Mouse (Mus musculus) ovary, postnatal 36 days (tissue): ENCODE data around the gene 5031439G07Rik.

Experiments used
- DNase-seq: peaks from one replicate; pipeline ENCODE4 v3.0.0; 2022; ENCODE audit warnings: low spot score, mixed read lengths

5031439G07Rik gene

DNA sequence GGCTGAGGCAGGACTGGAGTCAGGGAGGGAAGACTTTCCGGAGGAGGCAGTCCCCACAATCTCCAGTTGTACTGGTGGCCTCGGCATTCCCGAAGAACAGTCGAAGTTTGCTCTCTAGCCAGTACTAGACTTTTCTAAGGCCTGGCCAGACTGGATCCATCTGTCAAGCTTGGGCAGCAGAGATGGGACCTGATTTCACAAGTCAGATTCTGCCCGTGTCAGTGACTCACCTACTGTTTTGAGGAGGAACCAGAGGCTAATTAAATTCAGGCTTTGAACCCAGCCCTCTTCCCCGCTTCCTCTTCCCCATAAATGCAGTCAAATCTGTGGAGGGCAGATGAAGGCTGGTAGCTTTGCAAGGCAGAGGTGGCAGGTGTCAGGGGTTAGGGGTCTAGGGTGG is 6.7 kb upstream of the 5031439G07Rik start:
- DNase-seq, result no peak

DNA sequence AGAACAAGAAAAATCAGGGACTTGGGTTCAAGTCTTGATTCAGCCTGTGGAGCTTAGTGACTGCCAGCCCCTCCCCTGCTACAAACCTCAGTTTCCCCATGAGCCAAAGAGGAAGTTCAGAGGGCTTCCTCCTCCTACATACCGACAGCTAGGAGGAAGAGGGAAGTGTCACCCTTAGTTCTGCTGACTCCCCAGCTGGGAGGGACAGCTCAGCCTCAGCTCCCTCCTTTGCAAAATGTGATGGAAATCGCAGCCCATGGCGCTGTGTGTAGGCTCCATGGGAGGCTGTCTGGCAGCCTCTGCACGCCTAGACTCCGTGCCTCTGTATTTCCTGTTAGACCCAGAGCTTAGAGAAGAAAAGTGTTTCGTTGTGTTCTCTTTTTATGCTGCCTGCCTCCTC is 6.1 kb upstream of the 5031439G07Rik start:
- DNase-seq, result no peak

DNA sequence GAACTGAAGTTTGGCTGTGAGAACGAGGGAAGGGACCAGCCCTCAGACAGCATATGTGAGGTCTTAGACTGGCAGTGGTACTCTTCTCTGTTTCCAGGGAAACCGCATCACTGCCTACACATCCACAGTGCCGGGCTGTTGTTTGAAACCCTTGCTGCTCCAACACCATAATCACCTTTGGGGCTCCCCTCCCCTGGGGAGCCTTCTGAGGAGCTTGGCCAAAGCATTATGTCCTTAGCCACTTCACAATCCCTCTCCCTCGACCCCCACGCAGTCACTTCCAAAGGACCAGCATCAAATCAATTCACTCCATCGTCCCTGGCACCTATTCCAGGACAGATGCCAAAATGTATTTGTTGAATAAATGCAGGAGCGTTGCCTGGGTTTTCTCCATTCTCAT is 1.4 kb upstream of the 5031439G07Rik start:
- no peak for DNase-seq

DNA sequence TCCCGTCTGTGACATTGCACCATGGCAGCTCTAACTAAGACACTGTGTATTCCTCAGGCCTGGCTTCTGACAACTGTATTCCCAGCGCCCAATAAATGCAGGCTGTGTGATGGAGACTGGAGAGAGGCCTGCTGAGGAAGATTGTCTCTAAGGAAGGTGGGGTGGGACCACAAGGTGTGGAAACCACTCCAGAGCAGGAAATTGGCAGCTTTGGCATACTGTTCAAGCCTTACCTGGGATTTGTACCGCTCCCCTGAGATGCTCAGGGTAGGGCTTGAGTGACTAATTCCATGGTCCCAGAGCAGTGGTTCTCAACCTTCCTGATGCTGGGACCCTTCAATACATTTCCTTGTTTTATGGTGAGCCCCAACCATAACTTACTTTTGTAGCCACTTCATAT is 747 bp upstream of the 5031439G07Rik start:
- no peak for DNase-seq

DNA sequence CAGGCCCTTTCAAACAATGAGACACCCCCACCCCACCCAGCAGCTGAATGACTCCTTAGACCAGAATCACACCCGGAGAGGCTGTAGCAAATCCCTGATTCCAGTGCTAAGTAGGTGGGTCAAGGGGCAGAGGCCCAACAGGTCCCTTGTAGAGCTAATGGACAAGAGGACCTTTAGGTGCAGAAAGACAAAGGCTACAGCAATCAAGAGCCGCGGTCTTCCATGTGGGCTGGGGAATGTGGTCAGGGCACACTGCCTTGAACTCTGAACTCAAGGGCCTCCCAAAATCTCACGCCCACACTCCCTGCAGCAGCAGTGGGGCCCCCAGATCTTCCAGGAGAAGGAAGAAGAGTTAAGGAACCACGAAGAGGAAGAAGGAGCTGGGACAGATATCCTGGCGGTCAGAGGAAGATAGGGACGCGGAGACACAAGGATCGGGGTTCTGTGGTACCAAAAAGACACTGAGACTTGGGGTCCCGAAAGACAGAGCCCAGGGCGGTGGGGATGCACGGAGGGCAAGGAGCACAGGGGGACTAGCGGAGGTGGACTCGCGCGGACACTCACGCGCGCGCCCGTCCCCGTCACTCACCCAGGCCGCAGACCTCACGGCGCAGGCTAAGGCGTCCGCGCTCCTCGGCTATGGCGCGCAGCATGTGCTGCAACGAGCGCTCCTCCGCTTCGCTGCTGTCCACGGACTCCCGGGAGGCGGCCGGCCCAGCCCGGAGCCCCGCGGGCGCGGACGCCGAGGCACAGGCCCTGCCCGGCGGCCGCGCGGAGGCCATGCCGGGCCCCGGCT is 1.1 kb downstream of the 5031439G07Rik start:
- no peak for DNase-seq

DNA sequence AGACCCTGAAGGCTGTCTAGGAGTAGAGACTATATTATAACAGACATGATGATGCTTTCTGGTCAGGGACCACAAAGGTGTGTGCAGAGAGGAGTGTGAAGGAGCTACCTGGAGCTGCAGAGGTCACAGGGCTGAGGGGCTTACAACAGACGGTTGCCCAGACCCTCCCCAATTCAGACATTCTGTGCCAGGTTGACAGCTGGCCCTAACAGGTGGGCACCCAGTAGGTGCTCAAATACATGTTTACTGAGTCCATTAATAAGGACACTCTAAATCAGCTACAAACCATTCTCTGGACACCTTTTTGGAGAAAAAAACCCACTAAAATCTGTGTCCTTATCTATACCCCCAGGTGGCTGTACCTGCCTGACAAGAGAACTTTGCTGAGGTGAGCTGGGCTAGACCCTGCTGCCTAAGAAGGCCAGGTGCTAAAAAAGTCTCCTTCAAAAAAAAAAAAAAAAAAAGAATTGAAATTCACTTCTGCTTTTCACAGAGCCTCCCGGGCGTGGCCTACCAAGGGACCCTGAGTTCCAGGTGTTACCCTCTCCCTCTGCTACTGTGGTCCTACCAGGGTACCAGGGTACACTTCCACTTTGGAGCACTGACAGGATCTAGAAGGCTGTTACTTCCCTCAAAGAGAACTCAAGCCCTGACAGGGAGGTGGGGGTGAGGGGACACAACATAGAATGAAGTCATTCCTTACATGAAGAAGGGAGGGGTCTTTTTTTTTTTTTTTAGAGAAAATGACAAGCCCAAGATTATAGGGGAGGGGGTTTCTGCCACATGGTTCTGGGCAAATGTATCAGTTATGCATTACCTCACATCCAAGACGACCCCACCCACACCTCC is 2.0 kb downstream of the 5031439G07Rik start:
- no peak for DNase-seq

DNA sequence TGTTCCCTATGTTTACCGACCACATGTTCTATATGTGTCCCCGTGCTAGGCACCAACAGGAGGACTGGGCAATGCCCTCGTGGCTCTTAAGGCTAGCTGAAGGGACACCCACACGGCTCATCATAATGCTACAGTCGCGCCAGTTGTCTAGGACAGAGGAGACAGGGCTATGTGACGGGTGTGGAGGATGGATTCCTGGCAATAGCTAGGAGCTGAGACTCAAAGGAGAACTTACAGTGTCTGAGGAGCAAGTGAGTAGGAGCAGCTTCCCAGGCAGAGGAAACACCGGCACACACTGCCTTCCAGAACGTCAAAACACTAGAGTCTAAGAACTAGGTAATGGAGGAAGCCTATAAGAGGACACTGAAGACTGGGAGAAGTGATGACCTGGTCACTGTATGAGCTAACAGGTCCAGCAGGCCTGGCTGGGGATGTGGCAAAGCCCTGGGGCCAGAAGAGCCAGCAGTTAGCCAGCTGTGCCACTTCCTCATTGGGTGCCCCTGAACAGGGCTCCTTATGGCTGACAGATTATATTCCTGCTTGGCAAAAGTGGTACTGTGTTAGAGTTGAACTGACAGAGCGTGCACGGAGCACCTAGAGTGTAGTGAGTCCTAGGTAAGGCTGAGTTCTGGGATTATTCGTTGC is 2.7 kb downstream of the 5031439G07Rik start:
- DNase-seq, result no peak

DNA sequence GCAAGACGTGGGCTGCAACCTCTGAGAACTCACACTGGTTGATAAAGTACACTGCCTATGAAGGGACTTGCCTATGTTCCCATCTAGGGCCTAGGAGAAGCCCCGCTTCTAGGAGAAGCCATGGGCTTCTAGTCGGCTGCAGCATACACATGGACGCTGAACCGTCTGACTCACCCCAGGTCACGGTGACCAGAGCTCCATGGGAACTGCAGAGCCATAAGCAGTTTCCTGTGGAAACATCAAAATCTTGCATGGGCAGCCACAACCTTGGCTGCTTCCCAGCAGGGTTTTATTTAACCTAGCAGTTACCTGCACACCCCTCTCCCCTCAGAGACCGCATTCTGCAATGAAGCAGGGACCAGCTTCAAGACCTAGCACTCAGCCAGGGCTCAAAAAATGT is 4.6 kb downstream of the 5031439G07Rik start:
- DNase-seq, result peak; percentile 54

DNA sequence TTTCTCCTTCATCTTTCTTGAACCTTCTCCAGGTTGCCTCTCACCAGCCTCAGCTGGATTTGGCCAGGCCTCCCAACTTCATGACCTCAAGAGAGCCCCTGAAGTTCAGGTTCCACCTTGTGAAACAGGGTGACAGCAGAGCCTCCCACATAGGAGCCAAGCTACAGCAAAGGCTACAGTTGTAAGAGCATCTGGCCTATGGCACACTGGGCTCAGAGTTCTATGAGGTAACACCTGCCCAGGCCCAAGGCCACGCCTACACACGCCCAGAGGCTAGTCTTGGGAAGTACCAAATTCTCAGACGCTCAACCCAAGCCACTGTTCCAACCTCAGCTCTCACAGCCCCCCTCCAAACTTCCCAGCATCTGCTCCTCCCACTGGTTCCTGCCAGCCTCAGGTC is 5.5 kb downstream of the 5031439G07Rik start:
- DNase-seq, result no peak

DNA sequence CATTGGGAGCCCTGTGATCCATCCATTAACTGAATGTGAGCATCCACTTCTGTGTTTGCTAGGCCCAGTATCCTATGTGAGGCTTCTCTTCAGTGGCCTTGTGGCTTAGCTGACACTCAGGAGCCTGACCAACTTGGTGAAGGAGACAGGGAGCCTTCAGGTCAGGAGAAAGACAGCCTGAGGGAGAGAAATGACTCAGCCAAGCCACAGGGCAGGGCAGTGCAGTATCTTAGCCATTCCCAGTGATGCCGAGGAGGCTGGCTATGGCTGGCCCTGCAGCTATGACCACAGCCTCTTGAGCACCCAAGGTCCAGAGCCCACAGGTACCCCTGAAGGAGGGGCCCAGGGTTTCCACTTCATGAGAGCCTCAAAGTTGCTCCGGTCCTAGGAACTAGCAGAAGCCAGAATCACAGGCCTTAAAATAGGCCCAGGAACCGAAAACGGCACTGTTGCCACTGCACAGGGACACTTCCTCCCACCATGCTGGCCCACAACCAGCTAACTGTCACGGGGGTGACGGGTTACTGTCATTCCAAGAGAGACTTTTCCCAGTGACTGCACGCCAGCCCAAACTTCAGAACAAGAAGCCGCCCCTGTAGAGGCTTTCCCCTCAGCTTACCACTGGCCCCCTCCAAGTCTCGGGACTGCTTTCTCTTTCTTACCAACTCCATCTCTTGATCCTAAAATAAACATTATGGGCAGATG is 6.6 kb downstream of the 5031439G07Rik start:
- DNase-seq, result no peak

DNA sequence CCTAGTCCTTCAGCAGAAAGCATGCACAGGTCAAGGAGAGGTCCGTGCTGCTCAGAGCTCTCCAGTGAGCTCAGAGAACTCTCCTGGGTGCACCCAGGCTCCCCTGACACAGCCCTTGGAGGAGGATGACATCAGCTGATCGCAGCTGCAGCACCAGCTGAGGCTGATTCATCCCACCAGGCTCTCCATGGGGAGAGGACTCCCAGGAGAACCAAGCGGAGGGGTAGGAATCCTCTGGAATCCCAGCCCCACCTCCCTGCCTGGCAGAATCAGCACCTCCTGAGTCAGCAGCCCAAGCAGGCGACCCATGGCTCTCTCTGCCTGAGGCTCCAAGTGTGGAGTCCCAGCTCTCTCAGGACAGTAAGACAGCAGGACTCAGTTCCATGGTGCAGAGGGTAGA is 12.6 kb downstream of the 5031439G07Rik start:
- DNase-seq, result no peak

DNA sequence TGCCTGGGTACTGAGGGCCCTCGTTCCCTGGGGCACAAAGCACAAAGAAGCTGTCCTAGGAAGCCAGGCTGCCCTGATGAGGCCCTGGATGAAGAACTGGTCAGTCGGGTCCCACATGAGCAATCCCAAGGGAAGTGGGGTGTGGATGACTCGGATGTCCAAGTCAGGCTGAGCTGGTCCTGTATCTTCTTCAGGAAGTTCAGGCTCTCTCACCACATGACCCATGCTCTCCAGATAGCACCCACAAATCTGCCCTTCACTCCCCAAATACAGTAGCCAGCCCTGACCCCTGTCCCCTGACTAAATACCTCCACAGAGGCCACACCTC is 14.8 kb downstream of the 5031439G07Rik start:
- DNase-seq, result no peak

DNA sequence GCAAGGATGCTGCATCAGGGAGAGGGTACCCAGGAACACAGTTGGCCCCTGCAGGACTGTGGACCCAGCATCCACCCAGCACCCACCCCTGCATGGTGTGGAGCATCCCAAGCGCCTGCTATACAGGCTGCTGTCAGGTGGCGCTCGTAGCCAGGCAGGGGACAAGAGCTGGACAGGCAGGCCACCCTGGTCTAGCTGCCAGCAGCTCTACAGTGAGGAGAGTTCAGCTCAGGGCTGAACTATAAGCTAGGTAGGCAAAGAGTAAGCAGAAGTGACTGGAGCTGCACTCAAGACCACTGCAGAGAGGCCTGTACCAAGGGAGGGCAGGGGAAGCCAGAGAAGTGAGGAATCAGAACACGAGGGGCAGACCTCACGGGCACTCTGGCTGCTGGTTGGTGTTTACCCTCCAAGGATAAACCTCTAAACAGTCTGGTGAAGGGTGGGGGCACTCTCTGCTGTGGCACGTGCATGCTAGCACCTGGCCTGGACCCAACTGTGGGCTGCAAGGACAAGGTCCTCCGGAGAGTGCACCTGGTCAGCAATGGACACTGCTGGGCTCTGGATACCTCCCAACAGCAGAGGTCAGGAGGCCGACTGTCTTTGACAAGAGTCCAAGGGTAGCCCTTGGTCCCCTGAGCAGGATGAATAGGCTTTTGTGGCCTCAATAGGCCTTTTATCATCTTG is 15.3 kb downstream of the 5031439G07Rik start:
- no peak for DNase-seq

DNA sequence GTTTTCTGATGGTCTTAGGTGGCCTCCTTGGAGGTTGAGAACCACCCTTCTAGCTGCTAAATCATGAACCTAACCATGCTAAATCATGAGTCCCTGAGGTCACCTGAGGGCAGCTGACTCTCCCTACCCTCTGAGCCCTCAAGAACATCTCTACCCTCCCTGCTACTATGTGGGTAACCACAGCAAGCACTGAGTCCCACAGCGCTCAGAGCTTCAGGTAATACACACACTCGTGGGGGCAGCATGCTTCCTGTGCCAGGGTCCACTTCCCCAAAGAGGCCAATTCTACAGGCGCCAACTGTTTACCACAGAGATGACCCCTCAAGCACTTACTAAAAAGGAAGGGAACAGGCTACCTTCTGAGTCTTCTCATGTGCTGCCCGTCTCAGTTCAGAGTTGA is 19.8 kb downstream of the 5031439G07Rik start:
- DNase-seq, result no peak

DNA sequence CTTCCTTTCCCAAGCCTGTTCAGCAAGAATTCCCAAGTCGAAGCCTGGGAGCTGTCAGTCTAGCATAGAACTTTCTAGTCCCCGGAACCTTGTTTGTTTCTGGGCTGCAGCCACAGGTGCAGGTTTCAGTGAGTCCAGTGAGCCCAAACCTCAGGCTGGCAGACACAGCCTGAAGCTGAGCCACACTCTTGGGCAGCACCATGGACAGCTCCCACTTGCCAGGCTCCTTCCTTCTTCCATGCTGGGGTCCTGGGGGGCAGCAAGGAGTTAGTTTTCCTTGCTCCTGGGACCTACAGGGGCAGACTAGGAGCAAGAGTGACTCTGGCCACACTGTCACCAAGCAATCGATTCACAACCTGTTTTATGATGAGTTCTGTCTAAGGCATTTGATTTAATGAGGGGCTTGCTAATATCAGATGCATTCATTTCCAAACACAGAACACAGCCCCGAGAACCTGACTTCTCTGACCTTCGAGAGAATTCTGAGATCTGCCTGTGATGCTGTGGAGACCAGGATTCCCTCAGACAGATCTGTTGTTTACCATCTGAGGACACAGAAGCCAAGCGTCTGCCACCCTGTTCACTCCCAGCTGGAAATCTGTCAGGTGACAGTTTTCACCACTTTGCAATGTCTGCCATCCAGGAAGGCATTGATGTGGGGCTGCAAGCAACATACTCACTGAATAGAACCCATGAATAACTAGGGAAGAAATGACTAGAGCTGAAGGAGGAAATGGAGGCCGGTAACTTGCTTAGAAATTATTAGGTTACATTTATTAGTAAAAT is 22.6 kb downstream of the 5031439G07Rik start:
- peak; percentile 70 for DNase-seq

DNA sequence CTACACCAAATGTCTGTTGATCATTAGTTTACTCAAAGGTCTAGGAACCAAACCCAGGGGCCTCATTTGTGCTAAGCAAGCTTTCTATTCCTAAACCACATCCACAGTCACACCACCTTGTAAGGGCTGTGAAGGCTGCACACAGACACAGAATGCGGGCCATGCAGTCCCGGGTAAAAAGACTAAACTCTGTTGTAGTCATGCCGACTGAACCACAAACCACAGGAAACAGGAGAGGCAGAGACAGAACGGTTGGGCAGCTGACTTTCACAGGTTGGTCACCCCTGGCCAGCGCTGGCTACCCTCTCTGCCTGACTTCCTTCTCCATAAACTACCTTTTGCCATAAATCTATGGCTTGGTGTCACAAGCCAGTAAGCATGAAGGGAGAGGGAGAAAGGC is 23.6 kb downstream of the 5031439G07Rik start:
- no peak for DNase-seq

DNA sequence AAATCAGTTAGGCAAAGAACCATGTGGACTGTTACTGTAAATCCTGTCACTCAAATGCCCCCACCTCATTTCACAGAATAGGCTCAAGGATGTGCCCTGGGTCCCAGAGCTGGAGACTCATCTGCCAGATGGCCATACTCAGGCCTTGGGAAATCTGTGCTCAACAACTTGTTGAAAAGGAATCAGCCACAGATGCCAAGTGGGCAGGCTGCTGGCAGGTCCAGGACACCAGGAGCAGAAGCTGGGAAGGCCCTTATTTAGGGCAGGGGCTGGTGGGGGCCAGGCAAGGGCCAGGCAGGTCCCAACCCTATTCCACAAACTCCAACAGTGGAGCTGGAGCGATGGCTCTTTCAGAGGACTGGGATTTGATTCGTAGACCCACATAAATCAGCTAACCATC is 25.8 kb downstream of the 5031439G07Rik start:
- no peak for DNase-seq

DNA sequence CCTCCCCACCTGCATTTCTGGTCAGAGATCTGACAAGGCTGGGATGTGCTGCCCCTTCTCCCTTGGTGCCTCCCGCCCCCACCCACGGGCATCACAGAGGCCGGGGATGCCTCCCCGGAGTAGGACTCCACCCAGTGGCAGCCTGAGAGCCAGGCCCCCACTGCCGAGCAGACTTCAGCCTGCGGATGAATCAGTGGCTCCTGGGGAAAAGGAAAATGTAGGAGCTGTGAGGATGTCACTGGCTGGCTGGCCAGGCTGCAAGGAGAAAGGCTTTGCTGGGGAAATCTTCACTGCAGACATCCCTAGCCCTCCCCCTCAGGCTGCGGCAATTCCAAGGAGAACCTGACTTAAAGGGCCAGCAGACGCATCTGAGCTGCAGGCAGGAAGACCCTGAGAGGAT is 27.7 kb downstream of the 5031439G07Rik start:
- DNase-seq, result peak; percentile 43

DNA sequence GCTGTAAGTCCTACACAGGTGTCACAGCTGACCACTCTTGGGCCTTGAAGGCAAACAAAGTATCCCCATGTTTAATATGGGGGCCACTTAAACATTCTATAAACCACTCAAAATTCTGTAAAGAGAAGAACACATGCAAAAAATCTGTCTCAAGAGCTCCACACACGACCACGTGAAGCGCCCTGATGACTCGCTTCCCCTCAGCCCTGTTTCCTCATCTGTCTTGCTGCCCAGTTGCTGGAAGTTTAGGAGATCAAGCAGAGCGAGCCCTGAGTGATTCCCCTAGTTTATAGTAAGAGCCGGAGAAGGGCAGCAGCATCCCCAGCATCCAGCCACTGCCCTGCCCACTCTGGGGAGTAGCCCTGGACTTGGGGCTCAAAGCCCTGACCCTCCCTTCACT is 28.5 kb downstream of the 5031439G07Rik start:
- DNase-seq, result no peak

DNA sequence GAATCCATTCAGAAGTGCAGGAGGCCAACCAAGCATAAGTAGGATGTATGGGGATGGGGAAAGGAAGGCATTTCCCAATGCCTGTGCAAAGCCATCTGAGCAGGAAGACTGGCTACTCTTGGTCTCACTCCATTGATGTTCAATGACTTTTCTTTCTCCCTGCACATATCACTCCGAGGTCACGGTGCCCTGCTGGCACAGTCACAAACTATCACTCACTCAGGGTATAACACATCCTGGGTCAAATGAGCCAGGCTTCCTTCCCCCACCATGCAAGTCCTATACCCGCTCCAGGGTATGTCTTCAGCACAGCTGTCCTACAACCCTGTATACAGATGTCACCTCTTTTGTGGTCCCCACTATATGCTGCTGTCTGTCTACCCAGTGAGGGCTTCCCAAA is 30.0 kb downstream of the 5031439G07Rik start:
- peak; percentile 55 for DNase-seq

DNA sequence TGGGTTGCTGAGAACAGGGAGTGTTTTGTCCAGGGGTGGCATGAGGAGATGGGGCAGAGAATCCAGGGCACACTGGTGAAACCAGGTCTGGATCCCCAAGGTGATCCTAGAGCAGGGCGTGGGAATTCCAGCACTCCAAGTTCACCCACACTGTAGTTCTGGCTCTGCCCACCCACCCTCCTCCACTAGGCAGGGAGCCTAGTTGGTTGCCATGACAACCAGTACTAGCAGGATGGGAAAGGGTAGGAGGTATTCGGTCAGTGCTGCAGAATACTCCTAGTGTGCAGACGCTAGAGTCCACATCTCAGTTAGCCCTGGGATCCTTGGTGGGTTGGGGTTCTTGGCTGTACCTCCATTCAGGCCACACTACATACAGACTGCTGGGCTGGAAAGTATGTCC is 30.5 kb downstream of the 5031439G07Rik start:
- DNase-seq, result peak; percentile 25
